Mouse (Mus musculus) thymus, adult 2 months (tissue): ENCODE measurements around the gene Aloxe3. TPM values are rescaled to one million over a fixed set of nuclear protein-coding genes. Genes with fewer than 3 reads are reported as not detected.

Experiments used
- DNase-seq: peaks from one replicate; pipeline ENCODE4 v3.0.0; 2021
- H3K27ac ChIP-seq: fragments of 200-500 bp; 2 replicates; pipeline ENCODE4 v1.5.1; 2012; ENCODE audit warnings: low read length, control low read depth; ENCODE audit not compliant: control insufficient read depth, insufficient read depth
- H3K27me3 ChIP-seq: fragments of 200-500 bp; 2 replicates; pipeline ENCODE4 v1.6.1; 2012; ENCODE audit warnings: mild to moderate bottlenecking, low read length, moderate library complexity, mixed read lengths; ENCODE audit not compliant: control insufficient read depth, insufficient read depth
- H3K36me3 ChIP-seq: fragments of 200-500 bp; 2 replicates; pipeline ENCODE4 v1.6.1; 2012; ENCODE audit warnings: mild to moderate bottlenecking, low read length, moderate library complexity; ENCODE audit not compliant: control insufficient read depth, insufficient read depth
- H3K4me1 ChIP-seq: fragments of 200-500 bp; replicated peaks from 2 replicates; pipeline ENCODE4 v1.6.1; 2012; ENCODE audit warnings: low read length; ENCODE audit not compliant: control insufficient read depth, insufficient read depth
- H3K4me3 ChIP-seq: fragments of 200-500 bp; 2 replicates; pipeline ENCODE4 v1.5.1; 2012; ENCODE audit warnings: mild to moderate bottlenecking, low read length, control low read depth, moderate library complexity; ENCODE audit not compliant: control insufficient read depth, insufficient read depth
- CTCF ChIP-seq: fragments of 200-500 bp; IDR thresholded peaks from 2 replicates; pipeline ENCODE4 v1.5.1; 2012; ENCODE audit warnings: mild to moderate bottlenecking, control low read depth, low read length, moderate library complexity, borderline replicate concordance; ENCODE audit not compliant: control insufficient read depth, poor library complexity, insufficient read depth; ENCODE audit errors: extremely low read depth
- POLR2A ChIP-seq: fragments of 200-500 bp; IDR thresholded peaks from 2 replicates; pipeline ENCODE4 v1.6.1; 2012; ENCODE audit warnings: mild to moderate bottlenecking, low read length, control low read depth, moderate library complexity; ENCODE audit not compliant: control insufficient read depth, poor library complexity, insufficient read depth; ENCODE audit errors: extremely low read depth
- WGBS: fragments of 180-500 bp; shearing (Covaris S2); methylation state at CpG from one replicate; pipeline ENCODE4 v1.1.7; 2018; 5-methylcytosine and 5-hydroxymethylcytosine counted together
- polyA plus RNA-seq: library from polyadenylated mRNA; depleted of rRNA; stranded (reverse); fragments of >200 nt; gene quantifications from 2 replicates; pipeline ENCODE4 v1.2.3, GENCODE M21; 2012

Gene Aloxe3
- polyA plus RNA-seq, 1 experiment, result 2.0 TPM

DNA sequence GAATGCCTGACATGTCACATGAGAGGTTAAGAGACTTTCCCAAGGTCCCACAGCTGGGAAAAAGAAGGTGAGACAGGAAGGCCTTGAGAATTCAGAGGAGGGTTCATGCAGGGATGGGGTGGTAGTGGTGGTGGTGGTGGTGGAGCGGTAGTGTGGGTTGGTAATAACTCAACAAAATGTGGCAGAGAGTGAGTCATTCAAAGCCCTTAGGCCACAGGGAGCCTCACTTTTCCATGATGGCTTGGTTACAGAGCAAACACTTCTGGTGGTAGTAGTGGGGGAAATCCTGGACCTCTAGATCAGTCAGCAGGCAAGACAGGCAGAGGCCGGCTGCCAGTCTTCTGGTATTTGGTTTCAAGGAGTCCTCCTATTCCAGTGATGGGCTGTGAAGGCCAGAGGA lies 46.9 kb downstream of the Aloxe3 start:
- Histone ChIP-seq H3K27me3 (no peaks in the 10 kb centered on the region), H3K4me3 (no peak overlapping the region), H3K4me1 (no peaks in the 10 kb centered on the region), H3K27ac (no peak overlapping the region), H3K36me3 (no peaks in the 10 kb centered on the region)
- no peak for DNase-seq
- no peak for TF ChIP-seq CTCF
- no peak for TF ChIP-seq POLR2A
- WGBS, result 96% methylated on average over 2 of the region's 2 CpGs

DNA sequence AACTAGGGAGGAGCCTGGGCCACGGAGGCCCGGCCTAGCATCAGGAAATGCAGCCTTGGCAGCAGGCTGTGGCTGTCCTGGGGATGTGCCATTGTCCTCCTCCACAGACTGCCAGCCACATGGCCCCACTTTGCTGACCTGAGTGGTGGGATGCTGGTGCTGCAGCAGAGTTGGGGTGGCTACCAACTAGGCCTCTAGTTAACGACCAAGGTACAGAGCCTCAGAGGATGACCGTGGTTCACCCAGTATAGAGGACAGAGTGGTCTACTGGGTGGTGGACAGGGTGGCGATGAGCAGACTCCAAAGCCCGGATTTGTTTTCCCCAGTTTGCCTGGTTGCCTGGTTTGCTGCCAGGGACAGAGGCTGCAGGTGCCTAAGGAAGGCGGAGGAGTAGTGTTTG lies 49.0 kb downstream of the Aloxe3 start:
- Histone ChIP-seq H3K36me3 (no peaks in the 10 kb centered on the region), H3K4me1 (no peaks in the 10 kb centered on the region), H3K27me3 (no peaks in the 10 kb centered on the region), H3K4me3 (no peak overlapping the region), H3K27ac (no peak overlapping the region)
- no peak for TF ChIP-seq POLR2A
- no peak for TF ChIP-seq CTCF
- no peak for DNase-seq
- WGBS, result 95% methylated on average over 7 of the region's 7 CpGs

- 83% methylated on average over 3 of the region's 3 CpGs for WGBS
- Histone ChIP-seq H3K27me3 (no peaks in the 10 kb centered on the region; the same call in 1 of the 2 replicates), H3K36me3 (no peaks in the 10 kb centered on the region), H3K4me3 (no peak overlapping the region), H3K4me1 (no peaks in the 10 kb centered on the region), H3K27ac (no peak overlapping the region)
- TF ChIP-seq CTCF (no peak), POLR2A (no peak)
- no peak for DNase-seq
Measured at GRCm38 (mm10) chr11:69178525-69178924, 52.8 kb downstream of the Aloxe3 start.

GRCm38 (mm10) chr11:69179512-69179911 lies 53.8 kb downstream of the Aloxe3 start:
- no peak overlapping the region for H3K4me3 ChIP-seq
- H3K27ac ChIP-seq, result no peak overlapping the region
- H3K27me3 ChIP-seq, result no peaks in the 10 kb centered on the region; the same call in 1 of the 2 replicates
- 89% methylated on average over 3 of the region's 3 CpGs for WGBS
- no peaks in the 10 kb centered on the region for H3K4me1 ChIP-seq
- DNase-seq, result no peak
- H3K36me3 ChIP-seq, result no peaks in the 10 kb centered on the region
- TF ChIP-seq CTCF (no peak), POLR2A (no peak)

DNA sequence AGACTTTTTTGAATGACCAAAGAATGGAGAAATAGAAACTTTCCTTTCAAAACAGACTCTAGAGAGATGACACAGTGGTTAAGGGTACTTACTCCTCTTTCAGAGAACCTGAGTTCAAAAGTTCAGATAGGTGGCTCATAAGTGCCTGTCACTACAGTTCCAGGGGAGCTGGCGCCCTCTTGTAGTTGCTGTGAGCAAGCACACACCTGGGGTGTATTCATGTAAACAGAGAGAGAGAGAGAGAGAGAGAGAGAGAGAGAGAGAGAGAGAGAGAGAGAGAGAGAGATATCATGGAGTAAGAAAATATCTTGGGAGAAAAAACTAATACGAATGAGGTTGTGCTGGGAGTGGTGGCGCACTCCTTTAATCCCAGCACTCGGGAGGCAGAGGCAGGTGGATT lies 54.4 kb downstream of the Aloxe3 start:
- 89% methylated on average over 4 of the region's 4 CpGs for WGBS
- H3K36me3 ChIP-seq, result no peaks in the 10 kb centered on the region
- H3K4me1 ChIP-seq, result no peaks in the 10 kb centered on the region
- no peak overlapping the region for H3K4me3 ChIP-seq
- TF ChIP-seq POLR2A, result no peak
- TF ChIP-seq CTCF, result no peak
- no peak for DNase-seq
- no peaks in the 10 kb centered on the region; the same call in 1 of the 2 replicates for H3K27me3 ChIP-seq
- no peak overlapping the region for H3K27ac ChIP-seq

- no peak for DNase-seq
- H3K4me3 ChIP-seq, result no peak overlapping the region
- no peaks in the 10 kb centered on the region for H3K36me3 ChIP-seq
- no peak overlapping the region for H3K27ac ChIP-seq
- no peak for TF ChIP-seq CTCF
- no peak for TF ChIP-seq POLR2A
- no peaks in the 10 kb centered on the region; the same call in 1 of the 2 replicates for H3K27me3 ChIP-seq
- WGBS, result 93% methylated on average over 5 of the region's 5 CpGs
- H3K4me1 ChIP-seq, result no peaks in the 10 kb centered on the region
Measured at GRCm38 (mm10) chr11:69185031-69185430, 59.3 kb downstream of the Aloxe3 start.

DNA sequence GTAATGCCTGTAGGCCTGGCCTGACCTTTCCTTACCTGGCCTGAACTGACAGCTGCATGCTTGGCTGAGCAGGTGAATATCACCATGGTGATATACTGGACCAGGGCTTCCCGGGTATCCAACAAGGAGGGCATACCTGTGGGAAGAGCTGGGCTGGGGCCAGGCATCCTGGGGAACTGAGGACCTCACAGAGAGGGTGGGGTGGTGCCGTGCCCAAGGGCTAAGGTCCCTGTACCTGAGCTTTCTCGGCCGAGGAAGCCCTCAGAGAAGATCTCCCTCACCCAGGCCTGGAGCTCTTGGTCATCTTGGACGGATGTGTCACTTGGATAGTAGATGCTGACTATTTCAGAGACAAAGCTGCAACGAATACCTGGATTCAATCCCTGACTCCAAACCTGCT lies 60.2 kb downstream of the Aloxe3 start:
- no peaks in the 10 kb centered on the region for H3K4me1 ChIP-seq
- H3K27ac ChIP-seq, result no peak overlapping the region
- TF ChIP-seq POLR2A (no peak), CTCF (no peak)
- no peak overlapping the region for H3K4me3 ChIP-seq
- no peak for DNase-seq
- no peaks in the 10 kb centered on the region for H3K36me3 ChIP-seq
- H3K27me3 ChIP-seq, result no peaks in the 10 kb centered on the region; the same call in 1 of the 2 replicates
- WGBS, result 89% methylated on average over 6 of the region's 6 CpGs
